Mouse (Mus musculus): ENCODE data around the gene Pfdn6.
A peak's percentile ranks its signal among the peaks of the same experiment; 100 is the strongest.

The Pfdn6 gene

GRCm38 (mm10) chr17:33931947-33932346 is 8.2 kb downstream of the Pfdn6 start:
- DNase-seq (ENCODE audit: low spot score in 2 of 2): no peak

DNA sequence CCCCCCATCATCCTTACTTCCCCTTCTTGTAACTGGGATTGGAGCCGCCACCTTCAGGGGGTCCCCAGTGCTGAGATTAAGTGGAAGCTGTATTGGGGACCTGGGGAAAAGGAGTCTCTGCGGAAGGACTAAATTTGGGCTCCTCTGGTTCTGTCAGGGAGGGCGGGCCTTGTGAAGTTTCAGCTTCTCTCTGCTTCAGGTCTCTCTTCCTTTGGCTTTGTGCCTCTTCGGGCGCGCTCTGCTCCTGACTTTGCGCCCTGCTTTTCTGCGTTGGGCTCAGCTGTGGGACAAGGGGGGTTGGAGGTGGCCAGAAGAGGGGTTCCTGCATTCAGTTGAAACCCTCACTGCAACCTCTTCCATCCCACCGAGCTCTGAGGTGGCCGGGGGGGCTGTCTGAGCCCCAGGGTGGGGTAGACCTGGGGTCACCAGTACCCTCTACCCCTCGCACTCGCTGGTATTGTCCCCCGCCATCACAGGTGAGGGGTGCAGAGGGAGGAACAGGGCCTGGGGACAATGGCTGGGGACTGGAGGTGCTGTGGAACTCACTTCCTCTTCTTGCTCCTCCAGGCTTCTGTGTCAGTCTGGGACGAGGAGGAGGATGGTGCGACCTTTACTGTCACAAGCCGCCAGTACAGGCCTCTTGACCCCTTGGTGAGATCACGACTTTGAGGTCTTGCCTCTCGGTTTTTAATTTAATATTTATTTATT is 8.8 kb downstream of the Pfdn6 start:
- DNase-seq (ENCODE audit: low spot score in 2 of 2): no peak

DNA sequence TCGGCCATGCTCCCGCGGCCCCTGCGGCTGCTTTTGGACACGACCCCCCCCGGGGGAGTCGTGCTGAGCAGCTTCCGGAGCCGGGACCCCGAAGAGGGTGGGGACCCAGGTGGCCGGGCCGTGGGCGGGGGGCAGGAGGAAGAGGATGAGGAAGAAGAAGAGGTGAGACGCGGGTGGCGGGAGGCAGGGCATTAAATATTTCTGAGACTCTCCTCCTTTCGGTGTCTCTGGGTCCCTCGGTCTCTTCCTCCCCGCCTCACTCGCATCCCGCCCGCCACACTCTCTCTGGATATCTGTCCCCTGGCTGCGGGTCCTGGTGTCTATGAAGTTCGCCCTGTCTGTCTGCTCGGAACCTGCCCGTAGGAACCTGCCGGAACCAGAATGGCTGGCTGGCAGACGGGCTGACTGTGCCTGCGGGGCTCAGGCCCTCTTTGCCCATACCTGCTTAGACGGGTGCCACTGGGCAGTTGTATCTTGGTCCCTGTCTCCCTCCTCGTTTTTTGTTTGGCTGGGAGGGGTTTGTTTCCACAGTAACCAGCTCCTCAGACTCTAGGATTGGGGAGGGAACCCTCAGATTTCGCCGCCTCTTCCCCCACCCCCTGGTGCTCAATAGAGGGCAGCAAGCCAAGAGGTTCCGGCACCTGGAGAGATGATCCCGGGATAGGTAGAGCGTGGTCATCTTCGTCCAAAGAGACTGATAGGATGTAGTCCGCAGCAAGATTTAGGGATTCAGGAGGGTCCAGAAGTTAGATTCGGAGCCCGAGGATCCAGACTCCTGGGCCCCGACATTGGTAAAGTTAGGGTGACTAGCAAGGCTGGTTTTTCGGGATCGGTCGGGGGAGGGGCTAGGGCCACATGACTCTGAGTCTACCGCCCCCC is 9.6 kb downstream of the Pfdn6 start:
- peak in 1 of 2 experiments; percentile 41 for DNase-seq (ENCODE audit: low spot score in 2 of 2)

DNA sequence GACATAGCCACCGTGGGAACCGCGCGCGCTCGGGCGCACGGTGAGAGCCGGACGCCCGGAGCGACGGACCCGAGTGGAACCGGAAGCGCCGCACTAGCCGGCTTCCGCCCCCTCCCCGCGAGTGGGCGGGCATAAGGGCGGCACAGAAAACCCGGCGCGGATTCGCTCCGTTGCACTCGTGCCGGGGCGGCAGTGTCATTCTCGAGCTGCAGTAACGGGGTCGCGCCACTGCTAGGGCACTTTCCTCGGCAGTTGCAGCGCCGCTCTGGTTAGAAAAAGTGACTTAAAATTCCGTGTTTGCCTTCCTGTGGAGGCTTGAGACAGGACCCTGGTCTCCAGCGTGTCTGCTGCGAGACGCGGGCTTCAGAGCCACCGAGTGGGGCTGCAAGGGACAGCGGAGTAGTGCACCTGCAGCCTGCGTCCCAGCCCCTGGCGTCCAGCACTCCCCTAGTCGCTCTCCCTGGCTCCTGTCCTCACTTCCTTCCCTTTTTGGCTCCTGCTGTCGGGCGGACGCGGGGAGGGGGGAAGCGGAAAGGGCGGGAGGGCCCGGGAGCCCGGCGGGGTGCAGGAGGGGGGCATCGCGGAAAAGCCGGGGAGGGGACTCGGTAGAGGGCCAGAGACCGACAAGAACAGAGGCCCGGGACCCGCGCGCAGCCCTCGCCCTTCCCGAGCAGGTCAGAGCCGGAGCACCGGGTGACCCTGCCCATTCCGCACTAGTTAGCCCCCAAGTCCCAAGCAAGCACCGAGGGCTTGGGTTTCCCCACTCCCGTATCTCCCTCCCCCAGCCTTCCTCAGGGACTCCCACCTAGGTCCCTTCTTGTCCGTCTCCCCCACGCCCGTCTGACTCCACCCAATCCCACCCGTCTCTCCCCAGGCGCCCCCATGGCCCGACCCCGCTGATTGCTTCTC is 10.5 kb downstream of the Pfdn6 start, which contains the start of gene Rgl2:
Gene Rgl2 (plus strand): TSS at position 173 of the 909 bp plus-strand sequence.
- peak; percentile 96 to 98 for DNase-seq (ENCODE audit: low spot score in 2 of 2)

- DNase-seq (ENCODE audit: low spot score in 2 of 2): no peak
Measured at GRCm38 (mm10) chr17:33928251-33928947, 11.7 kb downstream of the Pfdn6 start.

DNA sequence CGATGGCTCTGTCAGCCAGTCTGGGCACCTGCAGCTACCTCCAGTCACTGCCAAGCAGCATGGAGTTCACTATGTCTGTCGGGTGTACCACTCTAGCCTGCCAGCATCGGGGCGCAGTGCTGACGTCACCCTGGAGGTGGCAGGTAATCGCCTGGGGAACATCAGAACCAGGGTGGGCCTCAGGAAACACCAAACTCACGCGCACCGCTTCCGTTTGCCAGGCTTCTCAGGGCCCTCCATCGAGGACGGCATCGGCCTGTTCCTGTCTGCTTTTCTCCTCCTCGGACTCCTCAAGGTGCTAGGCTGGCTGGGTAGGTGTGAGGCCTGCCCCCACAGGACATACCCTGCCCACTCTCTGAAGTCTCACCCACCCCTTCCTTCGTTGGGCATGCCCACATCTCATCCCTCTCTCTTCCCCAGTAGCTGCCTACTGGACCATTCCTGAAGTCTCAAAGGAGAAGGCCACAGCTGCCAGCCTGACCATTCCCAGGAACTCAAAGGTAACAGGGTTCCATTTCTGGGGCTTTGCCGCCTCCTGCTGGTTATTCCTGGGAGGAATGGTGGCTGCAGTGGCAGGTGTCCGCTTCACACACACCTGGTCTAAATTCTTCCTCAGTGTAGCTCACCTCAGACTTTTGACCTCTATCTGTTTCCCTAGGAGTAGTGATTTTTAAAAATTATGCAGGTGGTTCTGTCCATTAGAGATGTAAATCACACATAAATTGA is 13.8 kb downstream of the Pfdn6 start:
- DNase-seq (ENCODE audit: low spot score in 2 of 2): no peak

DNA sequence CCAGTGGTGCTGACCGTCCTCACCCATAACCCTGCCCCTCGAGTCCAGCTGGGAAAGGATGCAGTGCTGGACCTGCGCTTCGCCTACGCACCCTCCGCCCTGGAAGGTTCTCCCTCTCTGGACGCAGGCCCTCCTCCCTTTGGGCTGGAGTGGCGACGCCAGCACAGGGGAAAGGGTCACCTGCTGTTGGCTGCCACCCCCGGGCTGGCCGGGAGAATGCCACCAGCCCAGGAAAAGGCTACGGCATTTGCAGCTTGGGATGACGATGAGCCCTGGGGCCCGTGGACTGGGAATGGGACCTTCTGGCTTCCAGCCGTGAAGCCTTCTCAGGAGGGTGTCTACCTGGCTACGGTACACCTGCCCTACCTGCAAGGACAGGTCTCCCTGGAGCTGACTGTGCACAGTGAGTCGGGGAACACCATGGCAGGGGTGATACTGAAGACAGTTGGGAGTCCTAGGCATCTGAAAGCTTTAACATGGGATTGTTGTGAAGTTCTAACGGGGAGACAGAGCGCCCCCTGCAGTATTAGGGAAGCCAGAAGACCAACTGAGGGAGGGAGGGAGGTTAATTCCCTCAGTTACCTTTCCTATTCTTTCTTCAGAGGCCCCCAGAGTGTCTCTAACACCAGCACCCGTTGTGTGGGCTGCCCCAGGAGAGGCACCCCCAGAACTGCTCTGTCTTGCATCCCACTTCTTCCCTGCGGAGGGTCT is 14.6 kb downstream of the Pfdn6 start:
- no peak for DNase-seq (ENCODE audit: low spot score in 2 of 2)

GRCm38 (mm10) chr17:33924577-33925283 is 15.4 kb downstream of the Pfdn6 start:
- DNase-seq (ENCODE audit: low spot score in 2 of 2): peak in 1 of 2 experiments; percentile 63

- DNase-seq (ENCODE audit: low spot score in 2 of 2): no peak
Measured at GRCm38 (mm10) chr17:33921361-33921760, 18.8 kb downstream of the Pfdn6 start.

- DNase-seq (ENCODE audit: low spot score in 2 of 2): peak; percentile 81 to 90
Measured at GRCm38 (mm10) chr17:33920282-33921097, 19.7 kb downstream of the Pfdn6 start.

GRCm38 (mm10) chr17:33919351-33920281 is 20.5 kb downstream of the Pfdn6 start:
- DNase-seq (ENCODE audit: low spot score in 2 of 2): peak; percentile 78 to 79

GRCm38 (mm10) chr17:33918293-33919203 is 21.6 kb downstream of the Pfdn6 start:
- DNase-seq (ENCODE audit: low spot score in 2 of 2): no peak

GRCm38 (mm10) chr17:33917656-33918292 is 22.4 kb downstream of the Pfdn6 start:
- no peak for DNase-seq (ENCODE audit: low spot score in 2 of 2)

GRCm38 (mm10) chr17:33916847-33917655 is 23.1 kb downstream of the Pfdn6 start:
- DNase-seq (ENCODE audit: low spot score in 2 of 2): no peak

- no peak for DNase-seq (ENCODE audit: low spot score in 2 of 2)
Measured at GRCm38 (mm10) chr17:33916294-33916693, 23.8 kb downstream of the Pfdn6 start.
